Mouse (Mus musculus): ENCODE data around the gene Rbm18.

Gene Rbm18

DNA sequence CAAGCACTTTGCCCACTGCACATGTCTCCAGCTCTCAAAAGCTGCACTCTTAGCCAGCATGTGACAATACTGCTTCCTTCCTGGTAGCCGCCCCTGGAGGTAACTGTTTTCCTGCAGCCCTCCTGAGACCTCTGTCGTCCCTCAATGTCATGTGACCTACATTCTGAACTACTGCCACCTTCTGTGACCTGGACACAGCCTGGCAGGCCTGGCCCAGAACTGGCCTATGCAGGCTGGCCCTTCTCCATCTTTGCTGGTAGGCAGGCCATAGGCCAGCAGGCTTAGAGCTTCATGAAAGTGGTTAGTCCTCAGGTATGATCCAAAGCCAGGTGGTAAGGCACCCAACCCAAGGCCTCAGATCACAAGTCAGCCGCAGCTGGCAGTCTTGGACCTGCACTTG is 62.8 kb downstream of the Rbm18 start:
- DNase-seq (ENCODE audit: low read depth, low spot score): no peak

DNA sequence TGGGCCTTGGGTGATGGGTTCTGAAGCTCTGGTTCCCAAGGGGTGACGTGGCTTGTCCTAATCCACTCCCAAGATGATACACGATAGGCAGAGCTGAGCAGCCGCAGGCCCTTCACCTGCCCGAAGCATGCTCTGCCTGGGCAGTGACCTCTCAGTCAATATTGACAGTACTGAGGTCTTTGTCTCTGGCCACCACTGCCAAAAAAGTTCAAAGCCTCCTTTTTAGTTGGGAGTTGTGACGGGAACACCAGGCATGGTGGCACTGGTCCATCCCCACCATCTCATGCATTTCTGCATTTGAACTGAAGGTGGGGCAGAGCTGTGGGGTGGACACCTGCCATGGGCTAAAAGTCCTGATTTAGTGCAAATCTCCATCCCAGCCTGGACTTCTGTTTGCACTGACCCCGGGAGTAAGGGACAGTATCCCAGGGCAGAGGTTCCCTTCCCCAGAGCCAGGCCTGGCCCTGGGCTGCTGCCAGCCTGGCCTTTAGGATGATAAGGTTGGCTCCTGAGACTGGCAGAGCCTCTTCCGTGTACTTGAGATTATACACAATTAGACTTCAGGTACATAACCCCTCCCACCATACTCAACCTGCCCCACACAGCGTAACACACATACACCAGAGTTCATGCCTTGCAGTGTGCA is 64.8 kb downstream of the Rbm18 start:
- no peak for DNase-seq (ENCODE audit: low read depth, low spot score)

DNA sequence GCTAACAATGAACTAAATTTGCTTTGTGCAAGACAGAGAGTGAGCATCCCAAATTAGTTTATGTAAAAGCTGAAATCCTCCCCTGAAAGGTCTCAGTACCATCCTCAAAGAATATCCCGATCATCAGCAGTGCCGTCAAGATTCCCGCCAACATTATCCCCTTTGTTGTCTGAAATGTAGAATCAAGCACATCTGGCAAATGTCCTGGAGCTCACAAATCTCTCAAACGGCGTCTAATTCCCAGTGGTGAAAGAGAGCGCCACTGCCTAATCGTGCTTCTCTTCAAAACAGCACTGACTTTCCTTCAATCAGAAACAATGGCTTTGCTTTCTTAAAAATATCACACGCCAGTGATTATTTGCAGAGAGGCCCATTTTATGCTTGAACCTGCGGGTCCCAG is 69.4 kb downstream of the Rbm18 start:
- no peak for DNase-seq (ENCODE audit: low read depth, low spot score)
